Mouse (Mus musculus): ENCODE measurements around the gene A930009A15Rik. TPM values are rescaled to one million over a fixed set of nuclear protein-coding genes. Genes with fewer than 3 reads are reported as not detected.

A930009A15Rik gene
- polyA plus RNA-seq, 1 experiment = 0.86 TPM

GRCm38 (mm10) chr10:115579076-115579475 is 9.3 kb downstream of the A930009A15Rik start:
- DNase-seq (ENCODE audit: extremely low spot score in 1 of 2, low spot score in 1 of 2) = no peak

- DNase-seq (ENCODE audit: extremely low spot score in 1 of 2, low spot score in 1 of 2) = no peak
Observed at GRCm38 (mm10) chr10:115579494-115579893, 9.7 kb downstream of the A930009A15Rik start.

GRCm38 (mm10) chr10:115581971-115582370 is 12.2 kb downstream of the A930009A15Rik start:
- DNase-seq (ENCODE audit: extremely low spot score in 1 of 2, low spot score in 1 of 2) = no peak

DNA sequence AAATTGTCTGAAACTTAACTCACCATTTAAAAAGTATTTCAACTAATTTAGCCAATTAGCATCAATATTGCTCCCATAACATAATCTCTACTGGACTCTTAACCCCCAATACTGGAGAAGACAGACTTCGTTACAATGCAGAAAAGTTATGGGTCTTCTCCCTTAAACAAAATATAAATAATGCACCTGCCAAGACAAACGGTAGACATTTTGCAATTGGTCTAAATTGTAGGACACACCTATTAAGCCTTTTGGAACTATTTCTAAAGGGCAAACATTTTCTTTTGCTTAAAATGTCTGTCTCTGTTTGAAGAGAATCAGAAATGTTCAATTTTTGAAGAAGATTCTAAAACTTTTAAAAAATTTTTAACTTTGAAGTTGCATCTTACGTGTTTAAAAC is 13.3 kb downstream of the A930009A15Rik start:
- no peak for DNase-seq (ENCODE audit: extremely low spot score in 1 of 2, low spot score in 1 of 2)

- no peak for DNase-seq (ENCODE audit: extremely low spot score in 1 of 2, low spot score in 1 of 2)
Observed at GRCm38 (mm10) chr10:115584656-115585055, 14.9 kb downstream of the A930009A15Rik start.

DNA sequence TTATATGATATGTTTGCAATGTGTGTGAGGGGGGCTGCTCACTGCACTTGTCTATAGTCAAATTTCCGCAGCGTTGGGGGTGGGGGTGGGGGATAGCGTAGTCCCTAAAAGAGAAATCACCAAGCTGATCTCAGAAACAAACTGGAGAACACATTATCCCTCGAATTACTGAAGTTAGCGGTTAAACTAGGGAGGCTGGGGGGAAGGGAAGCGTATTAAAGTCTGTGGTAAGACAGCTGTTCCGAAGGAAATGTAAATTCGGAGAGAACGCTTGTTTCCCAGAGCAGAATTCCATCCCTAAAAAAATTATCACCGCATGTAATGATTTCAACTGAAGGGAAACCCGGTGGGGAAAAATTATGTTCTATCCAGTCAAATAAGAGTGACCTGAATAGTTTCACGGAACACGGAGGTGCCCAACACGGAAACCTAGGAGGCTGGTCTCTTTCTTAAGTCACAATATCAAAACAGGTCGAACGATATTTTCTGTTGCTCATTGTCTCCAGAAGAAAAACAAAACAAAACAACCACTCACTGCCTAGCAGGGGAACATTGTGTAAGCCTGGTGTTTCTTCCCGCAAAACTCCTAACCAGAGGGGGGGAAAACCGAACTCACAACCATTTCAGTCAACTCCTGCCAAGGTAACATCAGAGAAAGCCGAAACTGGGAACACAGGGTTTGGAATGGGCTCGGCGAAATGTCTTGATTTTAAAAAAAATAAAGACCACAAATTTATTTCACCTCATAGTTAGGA is 15.9 kb downstream of the A930009A15Rik start:
- no peak for DNase-seq (ENCODE audit: extremely low spot score in 1 of 2, low spot score in 1 of 2)

DNA sequence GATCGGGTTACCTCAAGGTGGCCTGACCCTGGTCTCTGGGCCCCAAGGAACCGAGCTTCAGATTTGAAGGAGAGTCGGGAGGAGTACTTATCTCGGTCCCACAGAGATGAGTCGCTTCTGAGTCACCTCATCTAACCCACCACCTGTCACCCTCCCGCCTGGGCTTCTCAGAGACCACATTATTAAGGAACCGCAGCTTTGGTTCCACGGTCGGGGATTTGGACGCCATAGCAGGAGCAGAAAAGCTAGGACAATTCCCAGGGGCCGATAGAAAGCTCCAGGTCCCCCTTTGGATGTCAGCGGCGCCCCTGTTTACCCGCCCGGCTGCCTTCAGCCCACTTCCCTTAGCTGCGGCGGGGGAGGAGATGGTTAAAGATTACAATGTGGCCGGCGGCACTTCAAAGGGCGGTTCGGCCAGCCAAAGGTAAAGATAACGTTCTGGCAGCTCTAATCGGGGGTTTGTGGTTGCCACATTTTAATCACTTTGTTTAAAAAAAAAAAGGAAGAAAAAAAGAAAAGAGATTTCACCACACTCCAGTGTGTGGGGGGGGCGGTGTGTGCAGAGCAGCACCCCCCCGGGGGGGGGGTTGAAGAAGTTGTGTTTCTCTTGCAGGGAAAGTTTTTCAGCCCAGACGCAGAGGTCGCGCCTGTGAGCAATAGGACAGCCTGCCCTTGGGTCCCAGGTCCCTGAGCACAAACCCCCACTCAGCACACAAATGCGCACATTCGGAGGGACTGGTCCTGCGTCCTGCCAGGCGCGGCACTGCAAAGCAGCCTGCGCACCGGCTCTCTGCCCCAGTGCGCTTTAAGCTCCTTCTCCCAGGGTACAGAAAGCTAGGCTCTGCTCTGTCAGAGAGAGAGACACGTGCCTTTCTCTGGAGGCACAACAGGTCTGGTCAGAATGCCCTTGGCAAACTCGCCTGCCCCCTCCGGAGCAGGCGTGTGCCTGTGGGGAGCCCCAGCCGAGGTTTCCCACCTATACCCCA is 16.8 kb downstream of the A930009A15Rik start:
- no peak for DNase-seq (ENCODE audit: extremely low spot score in 1 of 2, low spot score in 1 of 2)

DNA sequence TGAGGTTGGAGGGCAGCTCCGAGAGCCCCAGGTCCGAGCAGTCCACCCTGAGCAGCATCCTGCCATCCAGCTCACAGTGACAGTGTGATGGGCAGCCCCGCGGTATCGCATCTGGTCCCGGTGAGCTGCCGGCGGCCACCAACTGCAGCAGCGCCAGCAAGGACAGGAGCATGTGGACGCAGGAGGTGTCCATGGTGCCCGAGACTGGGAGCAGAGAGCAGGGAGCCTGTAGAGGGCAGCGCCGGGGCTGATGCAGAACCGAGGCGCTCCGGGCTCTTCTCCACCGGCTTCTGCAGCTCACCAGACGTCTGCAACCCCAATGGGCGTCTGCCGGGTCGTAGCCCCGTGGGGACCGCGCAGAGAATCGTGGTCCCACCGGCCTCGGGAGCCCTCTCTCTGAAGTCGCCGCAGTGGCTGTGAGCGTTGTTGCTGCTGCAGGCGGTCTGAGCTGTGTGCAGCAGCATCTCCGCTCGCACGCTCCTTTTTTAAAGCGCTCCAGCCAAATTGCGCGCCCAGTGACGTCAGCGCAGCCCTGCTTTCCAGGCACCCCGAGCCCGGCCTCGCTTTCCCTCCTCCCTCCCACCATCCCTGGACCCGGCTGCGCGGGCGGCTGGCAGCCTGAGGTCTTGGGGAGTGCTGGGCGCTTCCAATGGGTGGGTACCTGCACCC is 17.6 kb downstream of the A930009A15Rik start, which contains the start of gene Lgr5:
Gene Lgr5 (minus strand): TSS at position 480 of the 669 bp plus-strand sequence.
- DNase-seq (ENCODE audit: extremely low spot score in 1 of 2, low spot score in 1 of 2) = peak in 1 of 2 experiments; percentile 68

DNA sequence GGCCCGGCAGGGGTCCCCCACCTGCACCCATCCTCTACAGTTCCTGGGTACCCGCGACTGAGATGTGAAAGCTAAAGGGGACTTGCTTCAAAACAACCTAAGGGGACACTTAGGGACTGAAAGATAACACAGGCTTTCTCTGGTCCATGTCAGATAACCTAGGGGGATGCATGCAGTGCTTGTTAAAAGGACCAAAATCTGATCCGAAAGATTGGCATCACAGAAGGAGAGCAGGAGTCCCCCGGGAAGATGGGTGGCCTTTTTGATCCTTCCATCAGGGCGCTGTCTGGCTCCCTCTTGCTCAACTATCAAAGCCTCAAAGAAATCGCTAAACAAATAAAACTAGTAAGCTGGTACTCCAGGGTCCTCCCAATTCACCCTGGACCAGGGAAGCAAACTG is 18.2 kb downstream of the A930009A15Rik start:
- no peak for DNase-seq (ENCODE audit: extremely low spot score in 1 of 2, low spot score in 1 of 2)

- DNase-seq (ENCODE audit: extremely low spot score in 1 of 2, low spot score in 1 of 2) = no peak
Observed at GRCm38 (mm10) chr10:115593221-115593620, 23.4 kb downstream of the A930009A15Rik start.

DNA sequence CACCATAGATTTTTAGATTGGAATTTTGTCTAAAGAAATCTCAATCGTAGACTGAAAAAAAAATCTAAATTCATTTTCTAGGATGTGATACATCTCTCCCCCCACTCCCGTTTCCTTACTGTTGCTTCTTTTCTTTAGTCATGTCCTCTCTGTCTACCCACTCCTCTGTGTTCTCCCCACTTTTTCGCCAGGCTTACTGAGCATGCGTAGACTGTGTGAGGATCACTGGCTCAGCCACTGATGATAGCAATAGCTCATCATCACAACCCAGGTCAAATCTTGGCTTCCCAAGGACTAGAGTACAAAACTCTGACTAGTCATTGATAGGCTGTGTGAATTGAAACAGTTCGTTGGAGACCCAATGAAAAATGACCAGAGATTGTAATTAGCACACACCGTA is 23.9 kb downstream of the A930009A15Rik start:
- no peak for DNase-seq (ENCODE audit: extremely low spot score in 1 of 2, low spot score in 1 of 2)

DNA sequence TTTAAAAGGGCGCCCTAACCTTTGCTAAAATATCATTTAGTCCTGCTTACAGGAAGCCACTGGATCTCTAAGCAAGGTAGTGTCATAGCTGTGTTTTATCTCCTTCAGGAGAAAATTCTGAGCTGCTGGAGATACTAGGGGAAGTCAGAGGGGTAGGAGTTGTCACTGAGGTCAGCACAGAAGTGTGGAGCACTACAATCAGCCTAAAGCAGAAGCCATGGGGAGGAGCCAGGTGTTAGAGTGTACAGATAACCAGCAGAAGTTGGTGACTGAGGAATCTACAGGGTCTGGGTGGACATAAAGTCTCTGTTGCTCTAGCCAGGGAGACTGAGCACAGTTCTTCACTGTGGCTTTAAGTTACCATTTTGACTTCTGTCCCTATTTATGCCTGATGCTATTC is 26.0 kb downstream of the A930009A15Rik start:
- DNase-seq (ENCODE audit: extremely low spot score in 1 of 2, low spot score in 1 of 2) = no peak

- DNase-seq (ENCODE audit: extremely low spot score in 1 of 2, low spot score in 1 of 2) = peak; percentile 5 to 81
Observed at GRCm38 (mm10) chr10:115617456-115618287, 47.9 kb downstream of the A930009A15Rik start.

- no peak for DNase-seq (ENCODE audit: extremely low spot score in 1 of 2, low spot score in 1 of 2)
Observed at GRCm38 (mm10) chr10:115618288-115618856, 48.6 kb downstream of the A930009A15Rik start.

GRCm38 (mm10) chr10:115623481-115623880 is 53.7 kb downstream of the A930009A15Rik start:
- no peak for DNase-seq (ENCODE audit: extremely low spot score in 1 of 2, low spot score in 1 of 2)

- DNase-seq (ENCODE audit: extremely low spot score in 1 of 2, low spot score in 1 of 2) = peak; percentile 1 to 58
Observed at GRCm38 (mm10) chr10:115623956-115624671, 54.3 kb downstream of the A930009A15Rik start.

GRCm38 (mm10) chr10:115624957-115625356 is 55.2 kb downstream of the A930009A15Rik start:
- no peak for DNase-seq (ENCODE audit: extremely low spot score in 1 of 2, low spot score in 1 of 2)

- no peak for DNase-seq (ENCODE audit: extremely low spot score in 1 of 2, low spot score in 1 of 2)
Observed at GRCm38 (mm10) chr10:115626678-115627077, 56.9 kb downstream of the A930009A15Rik start.

All from frontal cortex, adult 2 months (tissue).